Mouse (Mus musculus) thymus, adult 2 months (tissue): ENCODE measurements at regions not wholly inside any gene's neighbourhood (a gene's known extent, or its start where the extent isn't known, plus 50 kb on each side); places are given as distances from the start of the nearest gene placed in this dataset.

Source experiments
- CTCF ChIP-seq: fragments of 200-500 bp; IDR thresholded peaks from 2 replicates; pipeline ENCODE4 v1.5.1; 2012; ENCODE audit warnings: mild to moderate bottlenecking, control low read depth, low read length, moderate library complexity, borderline replicate concordance; ENCODE audit not compliant: control insufficient read depth, poor library complexity, insufficient read depth; ENCODE audit errors: extremely low read depth
- POLR2A ChIP-seq: fragments of 200-500 bp; IDR thresholded peaks from 2 replicates; pipeline ENCODE4 v1.6.1; 2012; ENCODE audit warnings: mild to moderate bottlenecking, low read length, control low read depth, moderate library complexity; ENCODE audit not compliant: control insufficient read depth, poor library complexity, insufficient read depth; ENCODE audit errors: extremely low read depth

DNA sequence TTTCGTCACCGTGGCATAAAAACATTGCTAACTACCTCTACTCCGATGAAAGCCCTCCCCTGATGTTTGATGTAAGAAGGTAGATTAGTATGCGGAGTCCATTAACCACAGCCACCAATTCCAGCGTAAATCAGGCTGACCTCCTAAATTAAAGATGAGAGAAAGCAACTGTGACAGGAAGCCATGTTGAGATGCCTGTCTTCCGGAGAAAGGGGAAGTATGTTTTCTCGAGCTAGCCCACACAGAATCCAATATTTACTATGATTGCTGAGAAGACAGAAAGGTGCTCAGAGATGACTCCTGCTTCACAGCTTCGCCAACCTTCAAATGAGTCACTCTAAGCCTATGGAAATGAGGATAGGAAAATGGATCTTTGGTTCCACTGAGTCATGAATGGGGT, 169.6 kb downstream of the Zfp365 start:
- no peak for TF ChIP-seq CTCF
- TF ChIP-seq POLR2A = no peak
